Mouse (Mus musculus) ES-E14 (cell line): ENCODE results near the gene Crybb1. TPM values are rescaled to one million over a fixed set of nuclear protein-coding genes. Genes with fewer than 3 reads are reported as not detected.

Experiments used
- DNase-seq: peaks from one replicate; pipeline ENCODE4 v3.0.0-alpha.2; 2013; ENCODE audit warnings: low read depth, low spot score
- H3K27ac ChIP-seq: 2 replicates; pipeline ENCODE4 v1.5.1; 2012; ENCODE audit warnings: low read depth, mild to moderate bottlenecking, low read length, moderate library complexity, mixed read lengths; ENCODE audit not compliant: poor library complexity, insufficient read depth, severe bottlenecking
- H3K36me3 ChIP-seq: 2 replicates; pipeline ENCODE4 v1.6.1; 2012; ENCODE audit warnings: mild to moderate bottlenecking, low read length, moderate library complexity, mixed read lengths; ENCODE audit not compliant: control insufficient read depth, poor library complexity, insufficient read depth, severe bottlenecking
- H3K4me1 ChIP-seq, 2 experiments: fragments of 150-350 bp in 1 of 2; sonication (generic) in 1 of 2; 2 replicates each; pipeline ENCODE4 v1.6.1; 2012; ENCODE audit warnings: low read length in 2 of 2, mild to moderate bottlenecking in 1 of 2, mixed read lengths in 1 of 2; ENCODE audit not compliant: control insufficient read depth in 2 of 2, insufficient read depth in 2 of 2, poor library complexity in 1 of 2
- H3K4me3 ChIP-seq, 2 experiments: fragments of 150-350 bp in 1 of 2; sonication (generic) in 1 of 2; 2 replicates each; pipeline ENCODE4 v1.5.1; 2012; ENCODE audit warnings: low read length in 2 of 2, low read depth in 1 of 2, mild to moderate bottlenecking in 1 of 2, mixed read lengths in 1 of 2; ENCODE audit not compliant: insufficient read depth in 1 of 2, poor library complexity in 1 of 2, severe bottlenecking in 1 of 2
- H3K9ac ChIP-seq: 2 replicates; pipeline ENCODE4 v1.6.1; 2012; ENCODE audit warnings: low read depth, mild to moderate bottlenecking, low read length, mixed read lengths; ENCODE audit not compliant: poor library complexity, insufficient read depth, severe bottlenecking
- H3K9me3 ChIP-seq: fragments of 150-350 bp; sonication (generic); 2 replicates; pipeline ENCODE4 v1.6.1; 2012; ENCODE audit warnings: low read depth, mild to moderate bottlenecking, low read length; ENCODE audit not compliant: control insufficient read depth, insufficient read depth
- CHD2 ChIP-seq: IDR thresholded peaks from 2 replicates; pipeline ENCODE4 v1.6.1; 2014; ENCODE audit warnings: mild to moderate bottlenecking, low read depth, low read length, inconsistent platforms
- HCFC1 ChIP-seq: IDR thresholded peaks from 2 replicates; pipeline ENCODE4 v1.6.1; 2012; ENCODE audit warnings: low read length, inconsistent platforms, borderline replicate concordance; ENCODE audit not compliant: insufficient read depth
- MAFK ChIP-seq: IDR thresholded peaks from 2 replicates; pipeline ENCODE4 v1.6.1; 2014; ENCODE audit warnings: mild to moderate bottlenecking, low read depth, low read length, inconsistent platforms; ENCODE audit not compliant: insufficient read depth
- ZC3H11A ChIP-seq: IDR thresholded peaks from 2 replicates; pipeline ENCODE4 v1.6.1; 2012; ENCODE audit warnings: low read depth, mild to moderate bottlenecking, inconsistent platforms, low read length, borderline replicate concordance
- ZNF384 ChIP-seq: IDR thresholded peaks from 2 replicates; pipeline ENCODE4 v1.6.1; 2012; ENCODE audit warnings: low read depth, low read length, inconsistent platforms
- in situ Hi-C, 2 experiments: fragments of 600-800 bp; cut with MboI; formaldehyde crosslinking; loops; one replicate each; pipeline ENCODE4 v1.15.1; 2025; ENCODE audit warnings: low sequenced_read_pairs in 2 of 2, inconsistent platforms in 1 of 2; ENCODE audit not compliant: unreplicated experiment in 2 of 2
- total RNA-seq: library from RNA; depleted of rRNA; stranded (reverse); fragments of 300-350 nt; gene quantifications from 2 replicates; pipeline ENCODE4 v1.2.3, GENCODE M21; 2012

Gene Crybb1
- total RNA-seq, 1 experiment, result not detected

GRCm38 (mm10) chr5:112284203-112284582 lies 28.6 kb downstream of the Crybb1 start:
- Histone ChIP-seq H3K36me3 (no peaks in the 10 kb centered on the region; the same call in 1 of the 2 replicates), H3K9ac (no peak overlapping the region; the same call in 1 of the 2 replicates), H3K9me3 (no peaks in the 10 kb centered on the region), H3K4me3 (no peak overlapping the region; a peak in 1 of 4 replicates), H3K27ac (peak overlapping the region; percentile 57), H3K4me1 (peaks cover 12 to 56% of the 10 kb centered on the region in 2 experiments)
- in situ Hi-C loops, result no loop called here
- DNase-seq, result no peak
- no peak for TF ChIP-seq ZC3H11A
- TF ChIP-seq ZNF384, result no peak
- TF ChIP-seq CHD2, result no peak
- TF ChIP-seq MAFK, result no peak
- no peak for TF ChIP-seq HCFC1

GRCm38 (mm10) chr5:112285548-112286085 lies 30.0 kb downstream of the Crybb1 start:
- in situ Hi-C loops, result no loop called here
- peaks cover 10 to 50% of the 10 kb centered on the region in 2 experiments for H3K4me1 ChIP-seq
- no peaks in the 10 kb centered on the region for H3K9me3 ChIP-seq
- no peak overlapping the region for H3K9ac ChIP-seq
- no peak overlapping the region for H3K27ac ChIP-seq
- DNase-seq, result no peak
- no peaks in the 10 kb centered on the region; the same call in 1 of the 2 replicates for H3K36me3 ChIP-seq
- TF ChIP-seq HCFC1, result no peak
- TF ChIP-seq ZC3H11A, result no peak
- TF ChIP-seq ZNF384, result no peak
- TF ChIP-seq CHD2, result no peak
- no peak for TF ChIP-seq MAFK
- no peak overlapping the region for H3K4me3 ChIP-seq

GRCm38 (mm10) chr5:112286608-112286983 lies 31.0 kb downstream of the Crybb1 start:
- no peak for TF ChIP-seq HCFC1
- TF ChIP-seq CHD2, result no peak
- TF ChIP-seq ZNF384, result no peak
- no peak for TF ChIP-seq MAFK
- TF ChIP-seq ZC3H11A, result no peak
- in situ Hi-C loops, result no loop called here
- no peak overlapping the region for H3K4me3 ChIP-seq

GRCm38 (mm10) chr5:112286984-112287641 lies 31.5 kb downstream of the Crybb1 start:
- in situ Hi-C loops, result no loop called here
- no peak overlapping the region for H3K9ac ChIP-seq
- TF ChIP-seq MAFK (no peak), HCFC1 (no peak), ZNF384 (no peak), CHD2 (no peak), ZC3H11A (no peak)
- no peaks in the 10 kb centered on the region for H3K9me3 ChIP-seq
- no peaks in the 10 kb centered on the region; the same call in 1 of the 2 replicates for H3K36me3 ChIP-seq
- peaks cover 5 to 53% of the 10 kb centered on the region in 2 experiments for H3K4me1 ChIP-seq
- H3K4me3 ChIP-seq, result no peak overlapping the region
- no peak for DNase-seq
- H3K27ac ChIP-seq, result no peak overlapping the region

More at GRCm38 (mm10) chr5:112286608-112286983, 31.0 kb downstream of the Crybb1 start:
- DNase-seq, result no peak
- H3K9ac ChIP-seq, result no peak overlapping the region
- no peak overlapping the region for H3K27ac ChIP-seq
- no peaks in the 10 kb centered on the region; the same call in 1 of the 2 replicates for H3K36me3 ChIP-seq
- H3K4me1 ChIP-seq, result peaks cover 6 to 55% of the 10 kb centered on the region in 2 experiments
- H3K9me3 ChIP-seq, result no peaks in the 10 kb centered on the region
